Mouse (Mus musculus) erythroblast, embryonic 14.5 days (primary cell): ENCODE measurements around the gene Stk10.

Experiments
- GATA1 ChIP-seq: IDR thresholded peaks from 2 replicates; pipeline ENCODE4 v1.6.1; 2012; ENCODE audit warnings: low read length, inconsistent platforms, mixed read lengths
- TAL1 ChIP-seq: IDR thresholded peaks from 3 replicates; pipeline ENCODE4 v1.6.1; 2012; ENCODE audit warnings: low read length, inconsistent platforms, mixed read lengths

- TF ChIP-seq GATA1 = no peak
- TF ChIP-seq TAL1 = no peak
Observed at GRCm38 (mm10) chr11:32604663-32605062, 71.6 kb downstream of the Stk10 start.
